Mouse (Mus musculus): ENCODE results near the gene Grm8. TPM values are rescaled to one million over a fixed set of nuclear protein-coding genes. Genes with fewer than 3 reads are reported as not detected.

The Grm8 gene
- polyA plus RNA-seq, 1 experiment from 2014 or later = 1.3 TPM

- Histone ChIP-seq H3K4me1 (replicated peaks) (no peaks in the 10 kb centered on the region), H3K27ac (no peak overlapping the region), H3K4me3 (replicated peaks) (no peak overlapping the region), H3K9ac (replicated peaks) (no peak overlapping the region), H3K4me2 (no peak overlapping the region), H3K36me3 (no peaks in the 10 kb centered on the region), H3K27me3 (no peaks in the 10 kb centered on the region), H3K9me3 (no peaks in the 10 kb centered on the region)
- 75% methylated on average over 2 of the region's 2 CpGs for WGBS
- ATAC-seq (ENCODE audit: insufficient number of reproducible peaks, insufficient read depth, low FRiP score, low TSS enrichment, low read depth) = no peak
These were observed 786.7 kb downstream of the Grm8 start for GRCm38 (mm10) chr6:27348272-27348671.

GRCm38 (mm10) chr6:27346311-27346710, 788.7 kb downstream of the Grm8 start:
- Histone ChIP-seq H3K27ac (no peak overlapping the region), H3K9me3 (no peaks in the 10 kb centered on the region), H3K36me3 (no peaks in the 10 kb centered on the region), H3K4me3 (replicated peaks) (no peak overlapping the region), H3K9ac (replicated peaks) (no peak overlapping the region), H3K27me3 (no peaks in the 10 kb centered on the region), H3K4me1 (replicated peaks) (no peaks in the 10 kb centered on the region), H3K4me2 (no peak overlapping the region)
- 68% methylated on average over 1 of the region's 1 CpGs for WGBS
- no peak for ATAC-seq (ENCODE audit: insufficient number of reproducible peaks, insufficient read depth, low FRiP score, low TSS enrichment, low read depth)

- whole genome bisulfite sequencing = 81% methylated on average over 4 of the region's 4 CpGs
- no peak for ATAC-seq (ENCODE audit: insufficient number of reproducible peaks, insufficient read depth, low FRiP score, low TSS enrichment, low read depth)
- no peak overlapping the region for H3K27ac ChIP-seq
These were observed 794.8 kb downstream of the Grm8 start for GRCm38 (mm10) chr6:27340131-27340530.

GRCm38 (mm10) chr6:27318575-27318974, 816.4 kb downstream of the Grm8 start:
- Histone ChIP-seq H3K4me1 (replicated peaks) (peaks cover 5% of the 10 kb centered on the region; the same call in 1 of the 2 replicates), H3K27ac (no peak overlapping the region), H3K36me3 (no peaks in the 10 kb centered on the region), H3K4me2 (no peak overlapping the region), H3K4me3 (replicated peaks) (no peak overlapping the region), H3K9ac (replicated peaks) (no peak overlapping the region), H3K9me3 (no peaks in the 10 kb centered on the region), H3K27me3 (no peaks in the 10 kb centered on the region)
- ATAC-seq (ENCODE audit: insufficient number of reproducible peaks, insufficient read depth, low FRiP score, low TSS enrichment, low read depth) = no peak
- WGBS = 79% methylated on average over 1 of the region's 1 CpGs

More at GRCm38 (mm10) chr6:27340131-27340530, 794.8 kb downstream of the Grm8 start:
- H3K9me3 ChIP-seq = no peaks in the 10 kb centered on the region
- no peak overlapping the region for H3K4me2 ChIP-seq
- H3K4me1 ChIP-seq (replicated peaks) = no peaks in the 10 kb centered on the region
- H3K36me3 ChIP-seq = no peaks in the 10 kb centered on the region
- H3K9ac ChIP-seq (replicated peaks) = no peak overlapping the region
- H3K4me3 ChIP-seq (replicated peaks) = no peak overlapping the region
- no peaks in the 10 kb centered on the region for H3K27me3 ChIP-seq

GRCm38 (mm10) chr6:27317422-27317821, 817.6 kb downstream of the Grm8 start:
- Histone ChIP-seq H3K27ac (no peak overlapping the region), H3K4me1 (replicated peaks) (peaks cover 5% of the 10 kb centered on the region; the same call in 1 of the 2 replicates), H3K9me3 (no peaks in the 10 kb centered on the region), H3K27me3 (no peaks in the 10 kb centered on the region), H3K36me3 (no peaks in the 10 kb centered on the region), H3K9ac (replicated peaks) (no peak overlapping the region), H3K4me2 (no peak overlapping the region), H3K4me3 (replicated peaks) (no peak overlapping the region)
- no peak for ATAC-seq (ENCODE audit: insufficient number of reproducible peaks, insufficient read depth, low FRiP score, low TSS enrichment, low read depth)
- 54% methylated on average over 3 of the region's 3 CpGs for WGBS

- Histone ChIP-seq H3K27ac (no peak overlapping the region), H3K27me3 (no peaks in the 10 kb centered on the region), H3K4me3 (replicated peaks) (no peak overlapping the region), H3K36me3 (no peaks in the 10 kb centered on the region), H3K4me2 (no peak overlapping the region), H3K9me3 (no peaks in the 10 kb centered on the region), H3K4me1 (replicated peaks) (peaks cover 5% of the 10 kb centered on the region; the same call in 1 of the 2 replicates), H3K9ac (replicated peaks) (no peak overlapping the region)
- 83% methylated on average over 1 of the region's 1 CpGs for WGBS
- ATAC-seq (ENCODE audit: insufficient number of reproducible peaks, insufficient read depth, low FRiP score, low TSS enrichment, low read depth) = no peak
These were observed 819.0 kb downstream of the Grm8 start for GRCm38 (mm10) chr6:27316018-27316417.

- Histone ChIP-seq H3K4me3 (replicated peaks) (no peak overlapping the region), H3K9me3 (no peaks in the 10 kb centered on the region), H3K4me1 (replicated peaks) (peaks cover 5% of the 10 kb centered on the region; the same call in 1 of the 2 replicates), H3K4me2 (no peak overlapping the region), H3K27me3 (no peaks in the 10 kb centered on the region), H3K36me3 (no peaks in the 10 kb centered on the region), H3K9ac (replicated peaks) (no peak overlapping the region), H3K27ac (no peak overlapping the region)
- no peak for ATAC-seq (ENCODE audit: insufficient number of reproducible peaks, insufficient read depth, low FRiP score, low TSS enrichment, low read depth)
- 80% methylated on average over 5 of the region's 5 CpGs for WGBS
These were observed 820.5 kb downstream of the Grm8 start for GRCm38 (mm10) chr6:27314273-27315009.

- H3K4me3 ChIP-seq (replicated peaks) = no peak overlapping the region
- H3K4me2 ChIP-seq = no peak overlapping the region
- H3K27ac ChIP-seq = no peak overlapping the region
- H3K4me1 ChIP-seq (replicated peaks) = no peaks in the 10 kb centered on the region
- no peaks in the 10 kb centered on the region for H3K27me3 ChIP-seq
- no peak for ATAC-seq (ENCODE audit: insufficient number of reproducible peaks, insufficient read depth, low FRiP score, low TSS enrichment, low read depth)
- no peaks in the 10 kb centered on the region for H3K36me3 ChIP-seq
- H3K9ac ChIP-seq (replicated peaks) = no peak overlapping the region
- H3K9me3 ChIP-seq = no peaks in the 10 kb centered on the region
These were observed 824.6 kb downstream of the Grm8 start for GRCm38 (mm10) chr6:27310401-27310800.

- no peak overlapping the region for H3K4me2 ChIP-seq
- H3K4me1 ChIP-seq (replicated peaks) = no peaks in the 10 kb centered on the region
- no peak overlapping the region for H3K4me3 ChIP-seq (replicated peaks)
- H3K27ac ChIP-seq = no peak overlapping the region
- no peaks in the 10 kb centered on the region for H3K36me3 ChIP-seq
- H3K9ac ChIP-seq (replicated peaks) = no peak overlapping the region
- no peak for ATAC-seq (ENCODE audit: insufficient number of reproducible peaks, insufficient read depth, low FRiP score, low TSS enrichment, low read depth)
- H3K27me3 ChIP-seq = no peaks in the 10 kb centered on the region
- 67% methylated on average over 2 of the region's 2 CpGs for WGBS
- H3K9me3 ChIP-seq = no peaks in the 10 kb centered on the region
These were observed 829.6 kb downstream of the Grm8 start for GRCm38 (mm10) chr6:27305351-27305750.

GRCm38 (mm10) chr6:27264972-27265371, 870.0 kb downstream of the Grm8 start:
- Histone ChIP-seq H3K27me3 (no peaks in the 10 kb centered on the region), H3K4me2 (no peak overlapping the region), H3K9ac (replicated peaks) (no peak overlapping the region), H3K36me3 (no peaks in the 10 kb centered on the region), H3K4me3 (replicated peaks) (no peak overlapping the region), H3K9me3 (no peaks in the 10 kb centered on the region), H3K4me1 (replicated peaks) (no peaks in the 10 kb centered on the region), H3K27ac (no peak overlapping the region)
- no peak for ATAC-seq (ENCODE audit: insufficient number of reproducible peaks, insufficient read depth, low FRiP score, low TSS enrichment, low read depth)

GRCm38 (mm10) chr6:27262611-27263010, 872.4 kb downstream of the Grm8 start:
- no peak for ATAC-seq (ENCODE audit: insufficient number of reproducible peaks, insufficient read depth, low FRiP score, low TSS enrichment, low read depth)
- Histone ChIP-seq H3K4me1 (replicated peaks) (no peaks in the 10 kb centered on the region), H3K9ac (replicated peaks) (no peak overlapping the region), H3K27ac (no peak overlapping the region), H3K36me3 (no peaks in the 10 kb centered on the region), H3K4me3 (replicated peaks) (no peak overlapping the region), H3K9me3 (no peaks in the 10 kb centered on the region), H3K27me3 (no peaks in the 10 kb centered on the region), H3K4me2 (no peak overlapping the region)

- Histone ChIP-seq H3K4me1 (replicated peaks) (no peaks in the 10 kb centered on the region), H3K4me2 (no peak overlapping the region), H3K36me3 (no peaks in the 10 kb centered on the region), H3K9me3 (no peaks in the 10 kb centered on the region), H3K27me3 (no peaks in the 10 kb centered on the region), H3K4me3 (replicated peaks) (no peak overlapping the region), H3K9ac (replicated peaks) (no peak overlapping the region), H3K27ac (no peak overlapping the region)
- no peak for ATAC-seq (ENCODE audit: insufficient number of reproducible peaks, insufficient read depth, low FRiP score, low TSS enrichment, low read depth)
These were observed 894.6 kb downstream of the Grm8 start for GRCm38 (mm10) chr6:27240416-27240815.
